Mouse (Mus musculus): ENCODE measurements around the gene Fam214a.

GRCm38 (mm10) chr9:75064678-75065331 is 112.1 kb downstream of the Fam214a start:
- no peak for TF ChIP-seq EP300 (IDR thresholded peaks at IDR 0.05; ENCODE audit: low read depth)
- no peak for TF ChIP-seq CTCF (IDR thresholded peaks at IDR 0.05; ENCODE audit: low read depth)

All from heart, postnatal 0 days (tissue).